ENCODE assay signal across 17 mouse cellular contexts in genomic region chr8:98380387-98380786, GRCm38 (mm10).
DNase-seq lines count a peak whose midpoint lies in the region; ATAC-seq lines count a peak whose summit lies in the region.
"Had no signal": no experiment of that assay in that cellular context is flagged by ENCODE, and none has a peak within 500 bp of the region (broad histone marks: within the 10 kb centered on the region; RNA-seq: fewer than 3 reads in every experiment).

No protein-coding gene starts in this region.

- H3K36me3 ChIP-seq in lung, embryonic 16.5 days (ENCODE audit: control insufficient read depth, insufficient read depth, low read length) = no peaks in the 10 kb centered on the region
- H3K36me3 ChIP-seq in hindbrain, embryonic 10.5 days = no peaks in the 10 kb centered on the region
- H3K36me3 ChIP-seq: forebrain, embryonic 15.5 days; heart, embryonic 15.5 days had no signal

- DNase-seq in layer of hippocampus, adult 9-10 months (ENCODE audit: low spot score) = peak; percentile 24
- no peak for DNase-seq in layer of hippocampus, postnatal 10 days (ENCODE audit: low spot score in 2 of 2)
- DNase-seq in lung, postnatal 4 days = no peak
- DNase-seq in lung, postnatal 14 days = peak; percentile 11
- no peak for DNase-seq in spleen, postnatal 36 days (ENCODE audit: low spot score in 2 of 2)
- no peak for DNase-seq in hindbrain, embryonic 10.5 days (ENCODE audit: low spot score)
- DNase-seq: adrenal gland, adult 2 months; adrenal gland, postnatal 25 days; cerebellum, adult 2 months; gastrocnemius, postnatal 14 days; heart, adult 2 months; heart, postnatal 14 days had no signal

- no peaks in the 10 kb centered on the region for H3K27me3 ChIP-seq in lung, embryonic 16.5 days (ENCODE audit: control insufficient read depth, insufficient read depth, low read depth, low read length)
- H3K27me3 ChIP-seq in hindbrain, embryonic 10.5 days (ENCODE audit: insufficient read depth, poor library complexity, severe bottlenecking) = no peaks in the 10 kb centered on the region
- H3K27me3 ChIP-seq: forebrain, embryonic 15.5 days; heart, embryonic 15.5 days had no signal

- peak; percentile 62; the same call in 1 of the 2 replicates for ATAC-seq in lung, embryonic 16.5 days (ENCODE audit: low read depth)
- ATAC-seq: forebrain, embryonic 15.5 days had no signal

- H3K4me1 ChIP-seq in lung, embryonic 16.5 days (replicated peaks; ENCODE audit: control insufficient read depth, insufficient read depth, low read length) = no peaks in the 10 kb centered on the region
- H3K4me1 ChIP-seq in hindbrain, embryonic 10.5 days (replicated peaks) = no peaks in the 10 kb centered on the region
- H3K4me1 ChIP-seq: forebrain, embryonic 15.5 days; heart, embryonic 15.5 days had no signal

- H3K4me2 ChIP-seq in lung, embryonic 16.5 days (ENCODE audit: low read depth, low read length) = no peak overlapping the region
- H3K4me2 ChIP-seq: forebrain, embryonic 15.5 days; heart, embryonic 11.5 days; heart, embryonic 15.5 days; hindbrain, embryonic 14.5 days had no signal

- no peaks in the 10 kb centered on the region for H3K9me3 ChIP-seq in lung, embryonic 16.5 days (ENCODE audit: control insufficient read depth, low read length)
- H3K9me3 ChIP-seq in hindbrain, embryonic 10.5 days = peaks cover 3% of the 10 kb centered on the region; the same call in 1 of the 2 replicates
- H3K9me3 ChIP-seq: forebrain, embryonic 15.5 days; heart, embryonic 15.5 days had no signal

- H3K9ac ChIP-seq in lung, embryonic 16.5 days (ENCODE audit: low read length) = no peak overlapping the region
- H3K9ac ChIP-seq: forebrain, embryonic 15.5 days; heart, embryonic 15.5 days; hindbrain, embryonic 14.5 days had no signal

- WGBS in lung, embryonic 16.5 days = 52% methylated on average over 1 of the region's 1 CpGs
- 91% methylated on average over 1 of the region's 1 CpGs for WGBS in hindbrain, embryonic 10.5 days

- no peak overlapping the region for H3K27ac ChIP-seq in lung, embryonic 16.5 days (ENCODE audit: low read length)
- no peak overlapping the region for H3K27ac ChIP-seq in hindbrain, embryonic 10.5 days
- H3K27ac ChIP-seq: forebrain, embryonic 15.5 days; heart, adult 2 months; heart, embryonic 15.5 days; hindbrain, embryonic 14.5 days had no signal

- H3K4me3 ChIP-seq in lung, embryonic 16.5 days (ENCODE audit: low read length) = no peak overlapping the region
- no peak overlapping the region for H3K4me3 ChIP-seq in hindbrain, embryonic 10.5 days
- H3K4me3 ChIP-seq: forebrain, embryonic 15.5 days; heart, adult 2 months; heart, embryonic 15.5 days had no signal

Comparison
In these comparisons a context has a peak if more than half of its experiments do, and no peak if none do; other contexts are left out.
1. DNase-seq: peak in layer of hippocampus, adult 9-10 months (single experiment) and lung, postnatal 14 days (single experiment); none in layer of hippocampus, postnatal 10 days (0 of 2), lung, postnatal 4 days (0 of 2), spleen, postnatal 36 days (0 of 2) and hindbrain, embryonic 10.5 days (single experiment).